Mouse (Mus musculus): Measurements from ENCODE around the gene Sipa1. TPM values are rescaled to one million over a fixed set of nuclear protein-coding genes. Genes with fewer than 3 reads are reported as not detected.

Gene Sipa1
- total RNA-seq (2022) = 10 to 100 TPM; 40.3 to 76.9 (median 57.8) TPM

GRCm38 (mm10) chr19:5662981-5663913 lies at the start of gene Sipa1:
Gene Sipa1, minus strand, starts transcription at chr19:5663707.
- peak; percentile 93 for DNase-seq

GRCm38 (mm10) chr19:5713255-5713654 lies 49.7 kb upstream of the Sipa1 start:
- DNase-seq = no peak

- DNase-seq = no peak
Measured at GRCm38 (mm10) chr19:5711907-5712460, 48.5 kb upstream of the Sipa1 start.

DNA sequence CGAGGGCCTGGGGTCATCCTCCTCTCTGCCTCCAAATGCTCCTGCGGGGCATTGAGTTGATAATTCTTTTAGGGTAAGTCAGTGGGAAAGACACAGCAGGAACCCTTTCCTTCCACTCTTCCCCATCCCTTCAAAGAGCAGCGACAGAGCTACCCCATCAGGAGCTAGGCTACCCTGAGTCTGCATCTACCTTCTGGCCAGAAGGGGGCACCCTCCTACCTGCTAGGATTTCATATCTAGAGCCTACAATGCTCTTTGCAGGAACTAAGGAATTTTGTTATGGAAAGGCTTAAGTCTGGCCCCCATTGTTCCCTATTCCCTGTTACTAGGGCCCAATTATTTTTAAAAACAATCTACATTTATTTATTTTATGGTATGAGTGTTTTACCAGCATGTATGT lies 47.7 kb upstream of the Sipa1 start:
- DNase-seq = no peak

GRCm38 (mm10) chr19:5710581-5710980 lies 47.1 kb upstream of the Sipa1 start:
- DNase-seq = no peak

DNA sequence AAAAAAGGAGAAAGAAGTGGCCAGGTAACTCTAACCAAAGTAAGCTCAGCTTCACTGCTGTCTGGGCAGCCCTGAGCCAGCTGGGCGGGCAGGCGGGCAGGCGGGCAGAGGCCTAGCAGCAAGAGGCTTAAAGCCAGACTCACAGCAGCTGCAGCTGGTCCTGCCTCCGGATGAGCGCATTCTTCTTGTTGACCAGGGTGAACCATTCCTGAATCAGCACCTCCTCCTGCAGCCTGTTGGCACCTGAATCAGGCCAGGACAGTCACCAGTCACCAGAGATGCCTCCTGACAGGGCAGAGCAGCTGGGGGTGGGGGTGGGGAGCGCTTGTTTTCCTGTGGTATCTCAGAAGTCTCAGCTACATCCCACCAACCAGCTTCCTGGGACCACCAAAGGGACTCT lies 46.6 kb upstream of the Sipa1 start:
- DNase-seq = no peak

DNA sequence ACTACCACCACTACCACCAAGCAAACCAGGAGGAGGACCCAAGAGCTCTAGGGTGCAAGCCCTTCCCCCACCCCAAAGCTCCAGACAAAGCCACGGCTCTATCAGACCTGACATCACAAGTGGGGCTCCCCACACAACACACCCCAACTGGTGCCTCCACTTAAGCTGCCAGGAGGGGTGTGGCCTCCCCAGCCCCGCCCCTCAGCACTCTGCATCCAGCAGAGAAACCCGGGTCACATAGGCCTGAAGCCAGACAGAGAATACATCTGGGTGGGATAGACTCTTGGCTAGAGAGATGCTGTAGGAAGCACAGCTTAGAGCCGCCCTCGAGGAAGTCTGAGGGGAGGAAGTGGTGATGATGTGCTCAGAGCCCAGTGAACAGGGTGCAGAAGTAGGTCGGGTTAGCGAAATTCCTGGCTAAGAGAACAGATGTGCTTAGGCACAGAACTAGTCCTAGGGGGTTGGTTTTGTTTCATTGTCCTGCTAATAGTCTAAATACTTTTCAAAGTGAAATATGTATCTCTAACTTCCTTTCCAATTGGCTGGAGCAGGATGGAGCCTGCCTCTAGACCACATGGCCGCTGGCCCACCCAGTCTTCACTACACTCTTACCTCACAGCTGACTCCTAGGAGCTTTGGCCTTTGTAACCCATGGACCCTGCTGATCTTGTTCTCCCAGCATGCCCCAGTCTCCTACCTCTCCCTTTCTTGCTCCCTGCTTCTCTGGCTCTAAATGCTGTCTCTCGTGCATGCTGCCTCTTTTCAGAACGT lies 41.5 kb upstream of the Sipa1 start:
- no peak for DNase-seq

DNA sequence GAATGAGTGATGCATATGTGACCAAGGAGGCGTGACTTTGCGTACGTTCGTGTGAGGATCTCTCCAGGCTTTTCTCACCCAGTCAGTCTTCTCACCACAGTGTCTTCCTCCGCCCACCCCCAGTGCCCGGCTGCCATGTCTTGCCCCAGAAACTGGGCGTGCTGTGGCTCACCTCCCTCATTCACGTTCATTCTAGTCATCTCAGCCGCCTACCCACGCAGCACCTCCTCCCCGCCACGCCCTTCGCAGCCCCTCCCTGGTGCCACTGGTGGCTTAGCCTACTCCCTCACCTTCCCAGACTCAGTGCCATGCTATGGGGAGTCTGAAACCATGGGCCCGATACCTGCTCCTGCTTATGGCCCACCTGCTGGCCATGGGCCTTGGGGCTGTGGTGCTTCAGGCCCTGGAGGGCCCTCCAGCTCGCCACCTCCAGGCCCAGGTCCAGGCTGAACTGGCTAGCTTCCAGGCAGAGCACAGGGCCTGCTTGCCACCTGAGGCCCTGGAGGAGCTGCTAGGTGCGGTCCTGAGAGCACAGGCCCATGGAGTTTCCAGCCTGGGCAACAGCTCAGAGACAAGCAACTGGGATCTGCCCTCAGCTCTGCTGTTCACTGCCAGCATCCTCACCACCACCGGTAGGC lies 40.8 kb upstream of the Sipa1 start, which contains the start of gene Kcnk7:
Gene Kcnk7 (plus strand): TSS at position 205 of the 638 bp plus-strand sequence.
- no peak for DNase-seq

DNA sequence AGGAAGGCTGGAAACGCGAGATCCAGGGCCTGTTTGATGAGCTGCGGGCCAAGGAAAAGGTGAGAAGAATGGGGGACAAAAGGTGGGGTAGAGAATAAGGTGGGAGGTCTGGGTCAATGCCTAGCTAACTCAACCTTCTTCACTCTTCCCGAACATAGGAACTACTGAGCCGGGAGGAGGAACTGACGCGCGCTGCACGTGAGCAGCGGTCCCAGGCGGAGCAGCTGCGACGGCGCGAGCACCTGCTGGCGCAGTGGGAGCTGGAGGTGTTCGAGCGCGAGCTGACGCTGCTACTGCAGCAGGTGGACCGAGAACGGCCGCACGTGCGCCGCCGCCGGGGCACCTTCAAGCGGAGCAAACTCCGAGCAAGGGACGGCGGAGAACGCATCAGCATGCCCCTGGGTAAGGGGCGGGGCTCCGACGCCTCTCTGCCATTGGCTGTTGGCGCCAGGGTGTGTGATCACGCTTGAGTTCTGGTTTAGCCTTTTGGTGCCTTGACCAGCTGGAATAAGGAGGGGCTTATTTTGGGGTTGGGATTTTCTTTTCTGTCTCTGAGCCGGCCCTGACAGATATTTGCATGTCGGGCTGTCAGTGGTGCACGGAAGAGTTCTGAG lies 32.4 kb upstream of the Sipa1 start:
- DNase-seq = no peak

GRCm38 (mm10) chr19:5693801-5694200 lies 30.3 kb upstream of the Sipa1 start:
- DNase-seq = no peak

DNA sequence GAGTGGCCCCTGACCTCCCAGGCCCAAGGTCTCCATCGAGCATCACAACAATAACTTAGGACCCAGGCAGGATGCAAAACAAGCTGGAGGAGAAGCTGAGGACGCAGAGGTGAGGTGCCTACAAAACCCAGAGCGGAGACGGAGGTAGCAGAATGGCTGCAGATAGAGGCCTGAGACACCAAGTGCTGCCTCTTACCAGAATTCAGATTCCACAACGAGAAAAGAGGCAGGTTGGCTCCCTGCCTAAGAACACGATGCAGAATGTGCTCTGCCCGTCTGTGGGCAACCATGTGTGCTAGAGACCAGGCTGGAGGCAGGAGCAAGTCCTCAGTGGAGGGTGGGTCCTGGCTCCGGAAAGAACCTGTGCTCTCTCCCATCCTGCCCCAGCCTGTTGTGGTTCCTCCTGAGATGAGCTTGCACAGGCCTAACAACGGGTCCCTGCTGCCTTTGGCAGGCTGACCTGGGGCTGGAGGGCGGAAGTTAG lies 29.4 kb upstream of the Sipa1 start:
- DNase-seq = no peak

DNA sequence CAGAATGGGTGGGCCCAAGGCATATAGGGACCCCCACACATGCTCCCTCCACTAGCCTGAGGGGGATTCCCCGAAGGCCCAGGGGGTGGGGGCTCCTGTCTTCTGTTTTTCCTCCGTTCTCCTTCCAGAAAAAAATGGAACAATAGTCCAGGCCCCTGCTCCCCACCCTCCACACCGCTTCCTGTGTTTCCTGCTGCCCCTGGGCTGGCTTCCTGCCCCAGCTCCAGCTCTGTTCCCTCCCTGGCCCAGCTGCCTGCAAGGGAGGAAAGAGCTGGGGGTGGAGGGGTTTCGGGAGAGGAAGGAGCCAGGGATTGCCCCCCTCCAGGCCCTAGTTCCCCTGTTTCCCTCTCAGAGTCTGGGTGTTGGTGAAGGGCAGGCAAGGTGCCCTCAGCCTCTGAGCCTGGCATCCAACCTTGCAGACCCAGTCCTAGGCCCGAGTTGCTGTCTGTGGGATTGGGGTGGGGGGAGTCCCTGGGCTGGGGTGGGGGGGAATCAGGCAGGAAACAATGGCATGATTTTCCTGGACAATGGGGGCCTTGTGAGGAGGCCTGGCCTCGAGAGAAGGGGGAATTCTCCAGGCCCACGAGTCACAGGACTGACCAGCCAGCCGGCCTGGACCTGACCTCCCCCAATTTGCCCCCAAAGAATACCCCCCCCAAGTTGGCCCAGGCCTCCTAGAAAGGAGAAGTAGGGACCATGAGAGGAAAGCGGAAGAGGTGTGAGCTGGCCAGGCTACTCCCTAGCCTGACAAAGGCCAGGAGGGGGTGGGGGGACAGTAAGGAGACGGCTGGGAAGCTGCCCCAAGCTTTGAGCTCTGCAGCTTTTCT lies 28.8 kb upstream of the Sipa1 start:
- DNase-seq = no peak

DNA sequence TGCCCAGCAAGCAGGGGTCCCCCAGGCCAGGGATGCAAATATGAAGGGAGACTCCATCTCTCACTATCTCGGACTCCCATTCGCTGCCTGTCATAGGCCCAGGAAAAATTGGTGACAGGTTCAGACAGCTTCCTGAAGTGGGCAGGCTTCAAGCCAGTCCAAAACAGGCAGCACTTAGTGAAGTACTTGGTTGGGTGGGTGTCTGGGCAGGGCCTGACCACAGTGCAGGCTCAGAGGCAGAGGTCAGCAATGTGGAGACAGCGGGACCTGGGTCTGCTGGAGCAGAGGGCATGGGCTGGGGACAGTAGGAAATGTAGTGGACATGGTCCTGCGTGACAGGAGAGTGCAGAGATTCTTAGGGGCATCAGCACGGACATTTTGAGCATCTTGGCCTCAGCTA lies 28.1 kb upstream of the Sipa1 start:
- no peak for DNase-seq

DNA sequence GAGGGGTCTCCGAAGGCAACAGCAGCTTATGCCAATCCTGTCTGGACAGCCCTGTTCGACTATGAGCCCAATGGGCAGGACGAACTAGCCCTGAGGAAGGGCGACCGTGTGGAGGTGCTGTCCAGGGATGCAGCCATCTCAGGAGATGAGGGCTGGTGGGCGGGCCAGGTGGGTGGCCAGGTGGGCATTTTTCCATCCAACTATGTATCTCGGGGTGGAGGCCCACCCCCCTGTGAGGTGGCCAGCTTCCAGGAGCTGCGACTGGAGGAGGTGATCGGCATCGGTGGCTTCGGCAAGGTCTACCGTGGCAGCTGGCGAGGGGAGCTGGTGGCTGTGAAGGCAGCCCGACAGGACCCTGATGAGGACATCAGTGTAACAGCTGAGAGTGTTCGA lies 26.8 kb upstream of the Sipa1 start:
- no peak for DNase-seq

DNA sequence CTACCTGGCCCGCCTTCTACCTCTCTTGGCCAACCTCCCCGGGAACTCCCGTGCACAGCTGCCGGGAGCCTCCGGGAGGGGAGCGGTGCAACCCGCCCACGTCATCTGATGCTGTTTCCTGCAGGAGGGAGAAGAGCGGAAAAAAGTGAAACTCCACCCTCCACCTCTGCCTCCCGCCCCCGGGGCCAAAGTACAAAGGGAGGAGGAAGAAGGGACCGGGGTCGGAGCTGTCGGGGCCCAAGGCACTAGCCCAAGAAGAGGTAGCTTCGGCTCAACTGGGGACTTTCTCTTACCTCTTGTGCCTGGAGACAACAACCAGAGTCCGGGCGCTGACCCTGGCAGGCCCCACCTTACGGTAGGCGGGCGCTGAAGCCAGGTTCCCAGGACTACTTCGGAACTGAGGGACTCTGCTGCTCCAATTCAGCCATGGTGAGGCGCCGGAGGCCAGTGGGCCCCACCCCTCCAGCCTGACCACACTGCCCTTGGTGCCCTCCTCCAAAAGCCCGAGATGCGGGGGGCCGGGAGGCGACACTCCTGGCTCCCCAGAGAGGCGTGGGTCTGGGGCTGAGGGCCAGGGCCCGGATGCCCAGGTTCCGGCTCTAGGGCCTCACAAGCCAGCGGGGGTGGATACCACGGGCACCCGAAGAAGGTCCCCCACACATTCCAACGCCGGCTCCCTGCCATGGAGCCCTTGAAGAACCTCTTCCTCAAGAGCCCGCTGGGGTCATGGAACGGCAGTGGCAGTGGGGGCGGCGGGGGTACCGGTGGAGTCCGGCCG lies 26.2 kb upstream of the Sipa1 start:
- peak; percentile 90 for DNase-seq

DNA sequence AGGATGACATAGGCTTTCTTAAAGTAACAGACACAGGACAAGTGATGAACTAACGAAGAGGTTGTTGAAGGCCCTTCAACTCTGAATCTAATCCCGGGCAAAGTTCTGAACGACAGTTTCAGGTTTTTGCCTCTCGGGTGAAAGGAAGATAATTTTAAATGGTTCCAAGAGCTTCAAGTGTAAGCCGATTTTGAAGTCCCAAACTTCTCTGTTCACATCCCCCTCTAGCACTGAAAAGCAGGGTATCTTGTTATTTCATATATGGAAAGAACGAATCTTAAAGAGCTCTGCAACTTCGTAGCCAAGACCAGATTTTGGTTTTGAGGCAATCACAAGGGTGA lies 25.6 kb upstream of the Sipa1 start:
- DNase-seq = no peak

DNA sequence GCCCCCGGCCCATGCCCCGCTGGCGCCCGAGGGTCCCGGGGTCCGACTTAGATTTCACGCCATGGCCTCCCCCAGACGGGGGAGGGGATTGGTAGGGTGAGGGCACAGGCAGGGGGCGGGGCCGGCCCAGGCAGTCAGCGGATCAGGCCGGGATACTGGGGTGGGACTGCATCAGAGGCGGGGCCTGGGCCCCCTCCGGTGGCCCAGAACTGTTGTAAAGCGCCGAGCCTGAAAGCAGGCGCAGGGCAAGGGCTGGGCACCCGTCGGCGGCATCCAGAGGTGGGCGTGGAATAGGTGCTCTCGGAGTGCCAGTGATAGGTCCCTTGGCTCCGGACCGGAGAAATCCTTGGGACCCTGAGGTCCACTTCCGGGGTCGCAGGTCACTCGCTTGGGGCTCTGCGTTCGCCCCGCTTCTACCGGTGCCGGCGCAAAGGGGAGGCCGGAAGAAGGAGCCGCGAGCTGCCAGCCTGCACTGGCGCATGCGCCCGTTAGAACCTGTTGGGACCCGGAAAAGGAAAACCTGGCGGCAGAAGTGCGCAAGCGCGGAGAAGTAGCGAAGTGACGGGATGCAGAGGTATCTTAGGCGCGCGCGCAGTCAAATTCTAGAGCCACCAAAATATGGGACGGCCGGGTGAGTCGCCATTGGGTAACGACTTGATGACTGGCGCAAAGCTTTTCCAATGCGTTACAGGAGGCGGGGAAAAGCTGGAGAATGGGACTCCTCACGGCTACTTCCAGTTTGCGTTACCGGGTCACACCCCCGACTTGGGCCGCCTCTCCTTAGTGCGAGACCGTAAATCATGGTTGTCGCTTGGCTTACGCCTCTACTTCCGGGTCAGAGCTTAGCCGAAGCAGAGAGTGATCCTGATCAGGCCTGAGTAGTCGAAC lies 24.9 kb upstream of the Sipa1 start, which contains the start of the genes Map3k11 and Pcnx3:
Gene Map3k11 (plus strand): TSS at position 543 of the 888 bp plus-strand sequence.
Gene Pcnx3 (minus strand): TSS at position 709 of the 888 bp plus-strand sequence.
- DNase-seq = peak; percentile 98

GRCm38 (mm10) chr19:5687738-5688137 lies 24.2 kb upstream of the Sipa1 start:
- DNase-seq = peak; percentile 35

DNA sequence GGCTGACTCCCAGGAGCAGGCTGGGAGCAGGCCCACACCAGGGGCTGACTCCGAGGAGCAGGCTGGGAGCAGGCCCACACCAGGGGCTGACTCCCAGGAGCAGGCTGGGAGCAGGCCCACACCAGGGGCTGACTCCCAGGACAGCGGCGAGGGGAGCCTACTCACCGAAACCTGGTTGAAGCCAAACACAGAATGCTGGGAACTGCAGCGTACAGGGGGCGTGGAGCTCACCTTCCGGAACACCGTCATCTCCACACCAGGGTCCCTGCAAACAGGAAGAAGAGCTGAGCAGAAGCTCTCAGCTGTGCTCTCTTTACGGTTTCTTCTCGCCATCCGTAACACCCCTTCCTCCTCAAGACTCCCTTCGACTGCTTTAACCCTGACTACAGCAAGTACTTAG lies 23.4 kb upstream of the Sipa1 start:
- peak; percentile 6 for DNase-seq

All from adrenal gland, adult 8-10 months (tissue).